Comparison of ENCODE assay signal across 19 mouse cellular contexts in genomic region chr7:4879036-4879435, GRCm38 (mm10). TPM values are rescaled to one million over a fixed set of nuclear protein-coding genes. Genes with fewer than 3 reads are reported as not detected.
"Had no signal": no experiment of that assay in that cellular context is flagged by ENCODE, and none has a peak within 500 bp of the region (broad histone marks: within the 10 kb centered on the region; RNA-seq: fewer than 3 reads in every experiment).

No protein-coding gene starts in this region.

RNA-seq across cellular contexts. Expression of gene Gm36210, which starts 27.3 kb away (rescaled TPM):
- polyA plus RNA-seq: limb, embryonic 10.5 days; limb, embryonic 11.5 days; limb, embryonic 12.5 days; limb, embryonic 13.5 days; limb, embryonic 15.5 days; liver, embryonic 12.5 days; liver, embryonic 15.5 days; liver, embryonic 16.5 days; liver, postnatal 0 days; lung, embryonic 14.5 days; lung, embryonic 15.5 days; lung, embryonic 16.5 days; lung, postnatal 0 days; macrophage; midbrain, embryonic 10.5 days; midbrain, embryonic 11.5 days; midbrain, embryonic 12.5 days; myocyte had no signal

RNA-seq across cellular contexts. Expression of gene Shisa7, which starts 34.5 kb away (rescaled TPM):
- polyA plus RNA-seq: liver, embryonic 12.5 days; liver, embryonic 13.5 days; liver, embryonic 15.5 days; liver, embryonic 16.5 days; liver, postnatal 0 days; macrophage; myocyte had no signal
